Mouse (Mus musculus) midbrain, embryonic 14.5 days (tissue): Measurements from ENCODE around the gene Rsph14. TPM values are rescaled to one million over a fixed set of nuclear protein-coding genes. Genes with fewer than 3 reads are reported as not detected.

Experiments used
- ATAC-seq: fragments of 200-750 bp; cut with Nextera tagmentation; 2 replicates; pipeline ENCODE4 v1.8.0; 2017; ENCODE audit warnings: moderate number of reproducible peaks, moderate library complexity; ENCODE audit not compliant: low FRiP score, low TSS enrichment
- DNase-seq: peaks from one replicate; pipeline ENCODE4 v3.0.0-alpha.2; 2015
- H3K27ac ChIP-seq: fragments of 300-500 bp; sonication (generic); replicated peaks from 2 replicates; pipeline ENCODE4 v1.5.1; 2014; ENCODE audit warnings: mild to moderate bottlenecking, low read depth, low read length, moderate library complexity
- H3K27me3 ChIP-seq: fragments of 300-500 bp; sonication (generic); 2 replicates; pipeline ENCODE4 v1.6.1; 2014; ENCODE audit warnings: low read length, control low read depth, mixed read lengths; ENCODE audit not compliant: control insufficient read depth, insufficient read depth
- H3K36me3 ChIP-seq: fragments of 300-500 bp; sonication (generic); 2 replicates; pipeline ENCODE4 v1.6.1; 2014; ENCODE audit warnings: low read length, control low read depth; ENCODE audit not compliant: control insufficient read depth, insufficient read depth
- H3K4me1 ChIP-seq: fragments of 300-500 bp; sonication (generic); 2 replicates; pipeline ENCODE4 v1.6.1; 2014; ENCODE audit warnings: mild to moderate bottlenecking, antibody characterized with exemption, low read length, control low read depth; ENCODE audit not compliant: control insufficient read depth, insufficient read depth
- H3K4me2 ChIP-seq: fragments of 300-500 bp; sonication (generic); 2 replicates; pipeline ENCODE4 v1.6.1; 2014; ENCODE audit warnings: mild to moderate bottlenecking, low read length, moderate library complexity
- H3K4me3 ChIP-seq: fragments of 300-500 bp; sonication (generic); replicated peaks from 2 replicates; pipeline ENCODE4 v1.5.1; 2014; ENCODE audit warnings: low read depth, low read length
- H3K9ac ChIP-seq: fragments of 300-500 bp; sonication (generic); replicated peaks from 2 replicates; pipeline ENCODE4 v1.6.1; 2014; ENCODE audit warnings: mild to moderate bottlenecking, low read length, moderate library complexity
- H3K9me3 ChIP-seq: fragments of 300-500 bp; sonication (generic); 2 replicates; pipeline ENCODE4 v1.6.1; 2016; ENCODE audit warnings: low read length, control low read depth, mixed read lengths; ENCODE audit not compliant: control insufficient read depth
- WGBS: fragments of 180-500 bp; shearing (Covaris S2); extraction: QIAGEN DNeasy Blood & Tissue Kit; methylation state at CpG from one replicate; pipeline ENCODE4 v1.1.7; 2014; 5-methylcytosine and 5-hydroxymethylcytosine counted together
- polyA plus RNA-seq: library from polyadenylated mRNA; unstranded; fragments of >200 nt; fragmentation: Nextera tagmentation; extraction: Ambion mirVana; gene quantifications from 2 replicates; pipeline ENCODE4 v1.2.1, GENCODE M21; 2014

Gene Rsph14
- polyA plus RNA-seq, 1 experiment from 2014 or later: 0.68 TPM

DNA sequence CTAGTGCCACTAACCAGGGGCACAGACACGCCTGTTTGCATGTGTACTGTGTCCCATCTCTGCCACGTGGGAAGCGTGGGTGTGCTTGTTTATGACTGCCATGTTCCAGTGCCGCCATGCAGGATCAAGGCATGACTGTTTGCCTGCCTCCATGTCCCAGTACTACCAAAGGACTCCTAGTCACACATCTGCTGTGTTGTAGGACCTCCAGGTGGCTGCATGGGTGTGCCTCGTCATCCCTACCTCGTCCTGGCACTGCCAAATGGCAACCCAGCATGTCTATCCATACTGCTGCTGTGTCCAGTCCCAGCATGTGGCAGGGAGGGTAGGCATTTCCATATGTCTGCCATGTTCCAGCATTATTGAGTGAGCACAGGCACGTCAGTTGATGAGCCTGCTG is 104.1 kb downstream of the Rsph14 start:
- H3K4me2 ChIP-seq: no peak overlapping the region
- 84% methylated on average over 7 of the region's 7 CpGs for WGBS
- DNase-seq (no peak), ATAC-seq (no peak)
- no peaks in the 10 kb centered on the region for H3K9me3 ChIP-seq
- H3K36me3 ChIP-seq: no peaks in the 10 kb centered on the region
- H3K9ac ChIP-seq: no peak overlapping the region
- no peak overlapping the region for H3K4me3 ChIP-seq
- H3K27me3 ChIP-seq: no peaks in the 10 kb centered on the region
- H3K4me1 ChIP-seq: 0 out of 2 replicates have a peak, but pooled peaks cover 4% of the 10 kb centered on the region
- no peak overlapping the region for H3K27ac ChIP-seq

DNA sequence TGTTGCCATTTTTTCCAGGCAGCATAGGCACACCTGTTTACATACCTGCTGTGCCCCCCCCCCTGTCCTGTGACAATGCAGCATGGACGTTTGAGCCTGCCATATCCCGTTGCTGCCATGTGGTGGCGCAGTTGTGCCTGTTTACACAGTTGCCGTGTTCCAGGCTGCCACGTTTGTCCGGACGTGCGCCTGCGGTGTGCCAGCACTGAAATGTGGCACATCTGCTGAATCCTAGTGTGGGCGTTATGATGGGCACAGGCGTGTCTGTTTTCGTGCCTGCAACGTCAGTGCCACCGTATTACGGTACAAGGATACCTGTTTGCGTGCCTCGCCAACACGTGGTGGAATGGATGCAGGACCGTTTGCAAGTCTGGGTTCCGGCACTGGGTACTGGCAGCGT is 107.1 kb downstream of the Rsph14 start:
- Histone ChIP-seq H3K36me3 (no peaks in the 10 kb centered on the region), H3K27ac (no peak overlapping the region), H3K4me1 (0 out of 2 replicates have a peak, but pooled peaks cover 4% of the 10 kb centered on the region), H3K9ac (peak overlapping the region; percentile 12; the same call in 1 of the 2 replicates), H3K4me3 (peak overlapping the region; percentile 10; the same call in 1 of the 2 replicates), H3K4me2 (peak overlapping the region; percentile 51), H3K27me3 (no peaks in the 10 kb centered on the region), H3K9me3 (no peaks in the 10 kb centered on the region)
- ATAC-seq (0 out of 2 replicates have a peak, but pooled peaks have one; percentile 32), DNase-seq (peak; percentile 79)
- 21% methylated on average over 21 of the region's 21 CpGs for WGBS

DNA sequence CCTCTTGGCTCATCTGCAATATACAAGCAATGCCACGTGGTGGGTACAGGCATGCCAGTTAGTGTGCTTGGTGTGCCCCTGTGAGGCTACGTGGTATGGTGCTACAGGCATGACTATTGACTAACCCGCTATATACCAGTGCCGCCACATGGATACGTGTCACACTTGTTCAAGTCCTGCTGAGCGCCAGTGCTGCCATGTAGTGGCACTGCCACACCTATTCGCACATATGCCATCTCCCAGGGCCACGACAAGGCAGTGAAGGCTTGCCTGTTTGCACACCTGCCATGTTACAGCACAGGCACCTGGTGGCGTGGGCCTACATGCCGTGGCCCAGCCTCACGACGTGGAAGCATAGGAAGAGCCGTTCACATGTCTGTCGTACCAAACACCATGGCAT is 108.1 kb downstream of the Rsph14 start:
- Histone ChIP-seq H3K36me3 (no peaks in the 10 kb centered on the region), H3K4me1 (0 out of 2 replicates have a peak, but pooled peaks cover 4% of the 10 kb centered on the region), H3K27ac (no peak overlapping the region), H3K4me2 (no peak overlapping the region), H3K4me3 (no peak overlapping the region), H3K9me3 (no peaks in the 10 kb centered on the region), H3K27me3 (no peaks in the 10 kb centered on the region), H3K9ac (no peak overlapping the region)
- 90% methylated on average over 14 of the region's 14 CpGs for WGBS
- ATAC-seq (no peak), DNase-seq (no peak)

DNA sequence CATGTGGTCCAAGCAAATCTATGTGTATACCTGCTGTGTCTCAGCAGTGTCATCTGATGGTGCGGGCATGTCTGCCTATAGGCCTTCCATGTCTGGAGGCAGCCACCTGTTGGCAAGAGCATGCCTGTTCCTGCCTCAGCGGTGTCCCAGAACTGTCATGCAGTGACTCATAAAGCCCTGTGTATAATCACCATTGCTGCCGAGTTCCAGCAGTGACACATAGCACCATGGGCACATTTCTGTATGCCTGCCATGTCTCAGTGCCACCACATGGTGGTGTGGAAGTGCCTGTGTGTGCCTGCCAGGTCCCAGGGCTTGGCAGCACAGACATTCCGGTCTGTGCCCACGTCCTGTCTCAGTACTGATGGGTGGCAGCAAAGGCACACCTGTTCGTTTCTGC is 109.6 kb downstream of the Rsph14 start:
- Histone ChIP-seq H3K9me3 (no peaks in the 10 kb centered on the region), H3K4me3 (no peak overlapping the region), H3K27me3 (no peaks in the 10 kb centered on the region), H3K4me2 (no peak overlapping the region), H3K4me1 (0 out of 2 replicates have a peak, but pooled peaks cover 4% of the 10 kb centered on the region), H3K9ac (no peak overlapping the region), H3K27ac (no peak overlapping the region), H3K36me3 (no peaks in the 10 kb centered on the region)
- ATAC-seq (peak; percentile 18; the same call in 1 of the 2 replicates), DNase-seq (peak; percentile 69)
- WGBS: 60% methylated on average over 6 of the region's 6 CpGs

DNA sequence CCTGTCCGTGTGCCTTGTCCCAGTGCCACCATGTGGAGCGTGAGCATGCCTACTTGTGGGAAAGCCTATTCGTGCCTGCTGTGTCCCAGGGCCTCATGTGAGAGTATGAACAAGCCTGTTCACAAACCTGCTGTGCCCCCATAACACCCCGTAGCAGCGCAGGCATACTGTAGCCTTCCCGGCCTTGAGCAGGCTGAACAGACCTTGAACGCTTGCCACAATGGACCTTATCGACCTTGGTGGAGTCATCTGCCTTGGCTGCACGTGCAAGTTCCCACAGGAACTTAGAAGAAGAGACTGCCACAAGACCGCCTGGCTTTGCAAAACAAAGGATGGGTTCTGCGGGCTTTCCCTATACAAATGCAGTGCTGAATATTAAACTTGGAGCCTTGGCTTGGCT is 110.8 kb downstream of the Rsph14 start:
- no peak overlapping the region for H3K4me2 ChIP-seq
- ATAC-seq: no peak
- H3K9me3 ChIP-seq: no peaks in the 10 kb centered on the region
- H3K4me1 ChIP-seq: 0 out of 2 replicates have a peak, but pooled peaks cover 4% of the 10 kb centered on the region
- no peak for DNase-seq
- H3K9ac ChIP-seq: no peak overlapping the region
- WGBS: 86% methylated on average over 11 of the region's 11 CpGs
- no peaks in the 10 kb centered on the region for H3K27me3 ChIP-seq
- no peak overlapping the region for H3K27ac ChIP-seq
- H3K4me3 ChIP-seq: no peak overlapping the region
- H3K36me3 ChIP-seq: no peaks in the 10 kb centered on the region

DNA sequence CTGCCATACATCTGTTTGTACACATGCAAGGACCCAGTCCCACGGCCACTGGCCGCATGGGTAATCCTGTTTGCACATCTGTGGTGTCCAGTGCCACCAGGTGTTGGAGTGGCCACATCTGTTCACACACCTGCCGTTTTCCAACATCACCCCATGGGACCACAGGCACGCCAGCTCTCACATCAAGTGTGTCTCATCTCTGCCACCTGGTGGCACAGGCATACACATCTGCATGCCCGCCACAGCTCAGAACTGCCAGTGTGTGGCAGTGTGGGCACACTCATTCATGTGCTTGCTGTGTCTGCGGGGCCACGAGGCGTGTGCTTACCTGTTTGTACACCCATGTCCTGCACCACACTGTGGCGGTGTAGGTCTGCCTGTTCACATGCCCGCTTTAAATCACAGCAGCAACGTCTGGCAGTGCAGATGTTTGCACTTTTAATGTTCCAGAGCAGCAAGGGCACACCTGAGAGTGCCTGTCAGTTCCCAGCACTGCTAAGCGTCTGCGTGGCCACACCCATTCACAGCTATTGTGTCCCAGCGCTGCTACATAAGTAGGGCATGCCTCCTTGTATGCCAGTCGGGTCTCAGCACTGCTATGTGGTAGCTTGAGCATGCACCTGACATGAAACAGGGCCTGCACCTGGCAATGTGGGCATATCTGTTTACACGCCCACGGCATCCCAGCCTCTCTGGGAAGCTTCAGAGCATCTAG is 111.4 kb downstream of the Rsph14 start:
- ATAC-seq (peak; percentile 49), DNase-seq (peak; percentile 87)
- Histone ChIP-seq H3K36me3 (no peaks in the 10 kb centered on the region), H3K4me2 (no peak overlapping the region), H3K9ac (no peak overlapping the region), H3K27ac (no peak overlapping the region), H3K27me3 (no peaks in the 10 kb centered on the region), H3K4me1 (0 out of 2 replicates have a peak, but pooled peaks cover 4% of the 10 kb centered on the region), H3K4me3 (no peak overlapping the region), H3K9me3 (no peaks in the 10 kb centered on the region)
- 45% methylated on average over 17 of the region's 17 CpGs for WGBS

DNA sequence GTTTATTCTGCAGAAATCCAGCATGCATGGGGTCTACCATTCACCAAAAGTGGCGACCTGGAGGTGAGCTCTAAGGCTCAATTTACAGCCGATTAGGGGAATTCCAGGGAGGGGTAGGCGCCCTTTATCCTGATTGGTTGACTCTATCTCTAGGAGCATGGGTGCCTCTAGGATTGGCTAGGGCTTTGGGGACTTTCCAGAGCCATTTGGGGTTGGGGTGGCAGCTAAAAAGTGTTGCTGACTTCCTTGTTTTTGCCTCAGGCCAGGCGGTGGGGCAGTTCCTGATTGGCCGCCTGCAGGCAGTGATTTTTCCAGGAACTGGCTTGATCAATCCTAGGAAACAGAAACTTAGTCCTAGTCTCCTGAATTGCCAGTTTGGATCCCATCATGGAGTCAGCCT is 113.1 kb downstream of the Rsph14 start:
- WGBS: 44% methylated on average over 5 of the region's 5 CpGs
- Histone ChIP-seq H3K4me1 (no peaks in the 10 kb centered on the region), H3K9ac (no peak overlapping the region)

DNA sequence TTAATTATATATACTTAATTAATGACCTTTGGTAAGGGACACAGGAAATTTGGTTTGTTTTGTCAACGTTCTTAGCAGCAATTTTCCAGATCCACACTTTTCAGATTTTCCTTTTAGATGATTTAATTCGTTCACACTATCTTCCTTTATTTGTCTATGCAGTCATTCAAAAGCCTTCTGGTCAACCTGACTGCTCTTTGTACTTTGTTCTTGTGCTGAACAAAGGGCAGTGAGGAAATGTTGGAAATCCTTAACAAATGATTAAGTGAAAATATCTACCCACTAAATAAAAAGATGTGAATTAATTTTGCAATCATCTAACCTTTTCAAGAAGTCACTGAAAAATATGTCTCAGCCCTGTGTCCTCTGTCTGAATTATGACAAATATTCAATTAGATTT is 124.0 kb downstream of the Rsph14 start:
- no peak overlapping the region for H3K27ac ChIP-seq
- H3K4me3 ChIP-seq: no peak overlapping the region
- no peak overlapping the region for H3K4me2 ChIP-seq
- H3K9me3 ChIP-seq: no peaks in the 10 kb centered on the region
- WGBS: 85% methylated on average over 2 of the region's 2 CpGs
- no peak overlapping the region for H3K9ac ChIP-seq
- ATAC-seq: no peak
- H3K27me3 ChIP-seq: no peaks in the 10 kb centered on the region
- DNase-seq: no peak
- H3K4me1 ChIP-seq: no peaks in the 10 kb centered on the region
- no peaks in the 10 kb centered on the region for H3K36me3 ChIP-seq

More for the DNA sequence above, 113.1 kb downstream of the Rsph14 start:
- Histone ChIP-seq H3K4me3 (no peak overlapping the region), H3K9me3 (no peaks in the 10 kb centered on the region), H3K27ac (no peak overlapping the region), H3K36me3 (no peaks in the 10 kb centered on the region), H3K4me2 (no peak overlapping the region), H3K27me3 (no peaks in the 10 kb centered on the region)
- DNase-seq (no peak), ATAC-seq (no peak)
